Mouse (Mus musculus): Measurements from ENCODE around the gene Tmcc2. TPM values are rescaled to one million over a fixed set of nuclear protein-coding genes. Genes with fewer than 3 reads are reported as not detected.
A peak's percentile ranks its signal among the peaks of the same experiment; 100 is the strongest.

Gene Tmcc2
- polyA plus RNA-seq, 1 experiment from 2014 or later, result 12.2 TPM

GRCm38 (mm10) chr1:132422912-132423696, 32.0 kb upstream of the Tmcc2 start:
- Histone ChIP-seq H3K9ac (ENCODE audit: low read depth, low read length) (no peak overlapping the region), H3K4me3 (ENCODE audit: low read length) (no peak overlapping the region), H3K4me2 (ENCODE audit: low read depth, low read length) (no peak overlapping the region), H3K36me3 (ENCODE audit: control insufficient read depth, insufficient read depth, low read length) (no peaks in the 10 kb centered on the region), H3K27me3 (replicated peaks; ENCODE audit: control insufficient read depth, insufficient read depth, low read length) (no peaks in the 10 kb centered on the region), H3K27ac (ENCODE audit: low read length) (no peak overlapping the region), H3K4me1 (ENCODE audit: control insufficient read depth, insufficient read depth, low read length) (peaks cover 4% of the 10 kb centered on the region; the same call in 1 of the 2 replicates), H3K9me3 (ENCODE audit: control insufficient read depth, low read length) (no peaks in the 10 kb centered on the region)
- no peak for ATAC-seq
- 92% methylated on average over 5 of the region's 5 CpGs for WGBS

DNA sequence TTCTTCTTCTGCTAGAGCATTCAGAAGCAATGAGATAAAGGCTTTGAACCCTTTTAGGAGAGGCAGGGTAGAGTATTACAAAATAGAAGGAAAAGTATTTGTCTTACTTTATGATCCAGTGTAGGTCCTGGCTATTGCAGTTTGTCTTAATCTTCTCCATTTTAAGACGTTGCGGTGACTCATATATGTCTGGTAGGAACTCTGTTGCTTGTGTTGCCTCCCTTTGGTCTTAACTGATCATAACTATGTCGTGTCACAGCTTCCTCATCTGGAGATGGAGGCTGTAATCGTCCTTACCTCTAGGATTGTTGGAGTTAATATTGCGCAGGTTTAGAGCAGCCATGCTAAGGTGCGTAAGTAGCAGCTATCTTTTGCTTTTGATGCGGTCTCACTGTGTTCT, 29.6 kb upstream of the Tmcc2 start:
- peaks cover 4% of the 10 kb centered on the region; the same call in 1 of the 2 replicates for H3K4me1 ChIP-seq (ENCODE audit: control insufficient read depth, insufficient read depth, low read length)
- H3K27ac ChIP-seq (ENCODE audit: low read length), result no peak overlapping the region
- WGBS, result 80% methylated on average over 7 of the region's 7 CpGs
- no peak overlapping the region for H3K4me3 ChIP-seq (ENCODE audit: low read length)
- no peaks in the 10 kb centered on the region for H3K9me3 ChIP-seq (ENCODE audit: control insufficient read depth, low read length)
- ATAC-seq, result no peak
- H3K9ac ChIP-seq (ENCODE audit: low read depth, low read length), result no peak overlapping the region
- H3K27me3 ChIP-seq (replicated peaks; ENCODE audit: control insufficient read depth, insufficient read depth, low read length), result no peaks in the 10 kb centered on the region
- H3K36me3 ChIP-seq (ENCODE audit: control insufficient read depth, insufficient read depth, low read length), result no peaks in the 10 kb centered on the region
- H3K4me2 ChIP-seq (ENCODE audit: low read depth, low read length), result no peak overlapping the region

- H3K4me2 ChIP-seq (ENCODE audit: low read depth, low read length), result no peak overlapping the region
- H3K36me3 ChIP-seq (ENCODE audit: control insufficient read depth, insufficient read depth, low read length), result no peaks in the 10 kb centered on the region
- H3K4me3 ChIP-seq (ENCODE audit: low read length), result no peak overlapping the region
- no peak for ATAC-seq
- H3K9me3 ChIP-seq (ENCODE audit: control insufficient read depth, low read length), result no peaks in the 10 kb centered on the region
- no peaks in the 10 kb centered on the region for H3K27me3 ChIP-seq (replicated peaks; ENCODE audit: control insufficient read depth, insufficient read depth, low read length)
- H3K9ac ChIP-seq (ENCODE audit: low read depth, low read length), result no peak overlapping the region
- 81% methylated on average over 2 of the region's 2 CpGs for WGBS
- H3K27ac ChIP-seq (ENCODE audit: low read length), result no peak overlapping the region
- H3K4me1 ChIP-seq (ENCODE audit: control insufficient read depth, insufficient read depth, low read length), result peaks cover 4% of the 10 kb centered on the region; the same call in 1 of the 2 replicates
Observed at GRCm38 (mm10) chr1:132420206-132420605, 29.1 kb upstream of the Tmcc2 start.

- no peaks in the 10 kb centered on the region for H3K36me3 ChIP-seq (ENCODE audit: control insufficient read depth, insufficient read depth, low read length)
- no peaks in the 10 kb centered on the region for H3K9me3 ChIP-seq (ENCODE audit: control insufficient read depth, low read length)
- peak within 1 kb of the TSS; percentile 89 for H3K4me3 ChIP-seq (ENCODE audit: low read length)
- H3K4me2 ChIP-seq (ENCODE audit: low read depth, low read length), result peak within 1 kb of the TSS; percentile 81
- under 1% methylated on average over 85 of the region's 85 CpGs for WGBS
- peak within 1 kb of the TSS; percentile 89 for H3K27ac ChIP-seq (ENCODE audit: low read length)
- H3K9ac ChIP-seq (ENCODE audit: low read depth, low read length), result peak within 1 kb of the TSS; percentile 92
- peak; percentile 99 for ATAC-seq
- peaks cover 4% of the 10 kb centered on the region; the same call in 1 of the 2 replicates for H3K4me1 ChIP-seq (ENCODE audit: control insufficient read depth, insufficient read depth, low read length)
- H3K27me3 ChIP-seq (replicated peaks; ENCODE audit: control insufficient read depth, insufficient read depth, low read length), result no peaks in the 10 kb centered on the region
Observed at GRCm38 (mm10) chr1:132417319-132418251, 26.5 kb upstream of the Tmcc2 start, which contains the start of gene Dstyk. Gene Dstyk (plus strand): TSS chr1:132417555.

- Histone ChIP-seq H3K27me3 (replicated peaks; ENCODE audit: control insufficient read depth, insufficient read depth, low read length) (no peaks in the 10 kb centered on the region), H3K4me3 (ENCODE audit: low read length) (peak overlapping the region; percentile 89), H3K36me3 (ENCODE audit: control insufficient read depth, insufficient read depth, low read length) (no peaks in the 10 kb centered on the region), H3K4me2 (ENCODE audit: low read depth, low read length) (peak overlapping the region; percentile 81), H3K9ac (ENCODE audit: low read depth, low read length) (peak overlapping the region; percentile 92), H3K27ac (ENCODE audit: low read length) (peak overlapping the region; percentile 89; the same call in 1 of the 2 replicates), H3K9me3 (ENCODE audit: control insufficient read depth, low read length) (no peaks in the 10 kb centered on the region), H3K4me1 (ENCODE audit: control insufficient read depth, insufficient read depth, low read length) (peaks cover 4% of the 10 kb centered on the region; the same call in 1 of the 2 replicates)
- 16% methylated on average over 6 of the region's 6 CpGs for WGBS
- ATAC-seq, result no peak
Observed at GRCm38 (mm10) chr1:132416943-132417290, 25.8 kb upstream of the Tmcc2 start.

DNA sequence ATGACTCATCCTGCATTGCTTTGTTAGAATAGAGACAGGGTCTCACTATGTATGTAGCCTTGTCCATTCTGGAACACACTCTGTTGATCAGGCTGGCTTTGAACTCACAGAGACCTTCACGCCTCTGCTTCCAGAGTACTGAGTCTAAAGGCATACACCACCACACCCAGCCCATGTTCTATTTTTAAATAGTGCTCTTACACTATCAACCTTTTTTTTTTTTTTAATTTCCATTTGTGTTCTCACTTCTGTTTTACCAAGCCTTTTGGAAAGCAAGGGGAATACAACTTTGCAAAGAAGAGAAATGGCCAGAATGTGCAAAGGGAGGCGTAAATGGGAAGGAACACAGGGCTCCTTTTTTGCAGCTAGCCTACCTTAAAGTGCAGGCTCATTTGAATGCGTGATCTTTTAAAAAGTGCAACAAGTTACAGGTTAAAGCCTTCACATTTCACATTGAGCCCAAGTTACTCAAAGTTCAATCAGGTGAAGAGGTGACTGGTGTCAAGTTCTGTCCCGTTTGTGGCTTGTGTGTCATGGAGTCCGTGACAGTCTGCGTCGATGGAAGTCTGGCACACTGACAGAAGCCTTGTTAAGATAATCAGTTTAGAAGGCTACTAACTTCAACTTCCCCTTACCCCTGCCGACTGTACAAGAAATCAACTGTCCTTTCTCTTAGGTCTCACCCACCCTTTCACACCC, 25.3 kb upstream of the Tmcc2 start:
- Histone ChIP-seq H3K4me1 (ENCODE audit: control insufficient read depth, insufficient read depth, low read length) (peaks cover 4% of the 10 kb centered on the region; the same call in 1 of the 2 replicates), H3K36me3 (ENCODE audit: control insufficient read depth, insufficient read depth, low read length) (no peaks in the 10 kb centered on the region), H3K27me3 (replicated peaks; ENCODE audit: control insufficient read depth, insufficient read depth, low read length) (no peaks in the 10 kb centered on the region), H3K9ac (ENCODE audit: low read depth, low read length) (no peak overlapping the region), H3K4me3 (ENCODE audit: low read length) (no peak overlapping the region), H3K4me2 (ENCODE audit: low read depth, low read length) (no peak overlapping the region), H3K9me3 (ENCODE audit: control insufficient read depth, low read length) (no peaks in the 10 kb centered on the region), H3K27ac (ENCODE audit: low read length) (no peak overlapping the region)
- no peak for ATAC-seq
- WGBS, result 70% methylated on average over 8 of the region's 8 CpGs

GRCm38 (mm10) chr1:132410657-132411056, 19.6 kb upstream of the Tmcc2 start:
- no peaks in the 10 kb centered on the region for H3K4me1 ChIP-seq (ENCODE audit: control insufficient read depth, insufficient read depth, low read length)
- ATAC-seq, result no peak
- no peak overlapping the region for H3K4me3 ChIP-seq (ENCODE audit: low read length)
- H3K27ac ChIP-seq (ENCODE audit: low read length), result no peak overlapping the region
- no peaks in the 10 kb centered on the region for H3K27me3 ChIP-seq (replicated peaks; ENCODE audit: control insufficient read depth, insufficient read depth, low read length)
- no peak overlapping the region for H3K9ac ChIP-seq (ENCODE audit: low read depth, low read length)
- WGBS, result 72% methylated on average over 3 of the region's 3 CpGs
- no peaks in the 10 kb centered on the region for H3K36me3 ChIP-seq (ENCODE audit: control insufficient read depth, insufficient read depth, low read length)
- no peaks in the 10 kb centered on the region for H3K9me3 ChIP-seq (ENCODE audit: control insufficient read depth, low read length)
- H3K4me2 ChIP-seq (ENCODE audit: low read depth, low read length), result no peak overlapping the region

DNA sequence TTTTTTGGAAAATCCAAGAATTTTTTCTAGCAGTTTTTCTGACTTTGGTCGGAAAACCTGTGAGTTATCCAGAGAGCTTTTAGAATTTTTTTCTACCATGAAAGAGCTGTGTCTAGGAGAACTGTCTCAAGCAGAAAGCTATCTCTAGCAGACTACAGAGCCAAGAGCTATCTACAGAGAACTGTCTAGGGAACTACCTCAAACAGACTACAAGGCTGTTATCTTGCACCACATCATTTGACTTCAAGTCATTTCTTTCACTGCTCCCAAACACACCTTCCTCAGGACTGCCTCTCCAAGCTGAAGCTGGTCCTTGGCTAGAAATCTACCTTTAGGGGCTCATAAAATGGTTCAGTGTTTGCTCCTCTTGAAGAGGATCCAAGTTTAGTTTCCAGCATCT, 10.8 kb upstream of the Tmcc2 start:
- ATAC-seq, result no peak
- no peak overlapping the region for H3K9ac ChIP-seq (ENCODE audit: low read depth, low read length)
- no peaks in the 10 kb centered on the region for H3K27me3 ChIP-seq (replicated peaks; ENCODE audit: control insufficient read depth, insufficient read depth, low read length)
- H3K27ac ChIP-seq (ENCODE audit: low read length), result no peak overlapping the region
- no peak overlapping the region for H3K4me3 ChIP-seq (ENCODE audit: low read length)
- H3K36me3 ChIP-seq (ENCODE audit: control insufficient read depth, insufficient read depth, low read length), result no peaks in the 10 kb centered on the region
- H3K4me2 ChIP-seq (ENCODE audit: low read depth, low read length), result no peak overlapping the region
- 88% methylated on average over 1 of the region's 1 CpGs for WGBS
- H3K9me3 ChIP-seq (ENCODE audit: control insufficient read depth, low read length), result no peaks in the 10 kb centered on the region
- H3K4me1 ChIP-seq (ENCODE audit: control insufficient read depth, insufficient read depth, low read length), result no peaks in the 10 kb centered on the region

- Histone ChIP-seq H3K4me3 (ENCODE audit: low read length) (no peak overlapping the region), H3K9ac (ENCODE audit: low read depth, low read length) (no peak overlapping the region), H3K9me3 (ENCODE audit: control insufficient read depth, low read length) (no peaks in the 10 kb centered on the region), H3K27ac (ENCODE audit: low read length) (no peak overlapping the region), H3K27me3 (replicated peaks; ENCODE audit: control insufficient read depth, insufficient read depth, low read length) (no peaks in the 10 kb centered on the region), H3K36me3 (ENCODE audit: control insufficient read depth, insufficient read depth, low read length) (no peaks in the 10 kb centered on the region), H3K4me1 (ENCODE audit: control insufficient read depth, insufficient read depth, low read length) (no peaks in the 10 kb centered on the region), H3K4me2 (ENCODE audit: low read depth, low read length) (no peak overlapping the region)
- WGBS, result 57% methylated on average over 1 of the region's 1 CpGs
- no peak for ATAC-seq
Observed at GRCm38 (mm10) chr1:132400538-132400937, 9.5 kb upstream of the Tmcc2 start.
